Mouse (Mus musculus): ENCODE results near the gene Tfap2a.

The Tfap2a gene

GRCm38 (mm10) chr13:40733542-40734151 is 4.5 kb downstream of the Tfap2a start:
- no peak for DNase-seq

- no peak for DNase-seq
Measured at GRCm38 (mm10) chr13:40732816-40733541, 5.2 kb downstream of the Tfap2a start.

- no peak for DNase-seq
Measured at GRCm38 (mm10) chr13:40732085-40732484, 6.1 kb downstream of the Tfap2a start.

GRCm38 (mm10) chr13:40731179-40731841 is 6.9 kb downstream of the Tfap2a start:
- peak; percentile 58 to 64 for DNase-seq

GRCm38 (mm10) chr13:40730651-40731178 is 7.5 kb downstream of the Tfap2a start:
- peak in 1 of 2 experiments; percentile 17 for DNase-seq

- DNase-seq = no peak
Measured at GRCm38 (mm10) chr13:40729592-40730431, 8.4 kb downstream of the Tfap2a start.

GRCm38 (mm10) chr13:40729037-40729436 is 9.1 kb downstream of the Tfap2a start:
- DNase-seq = no peak

GRCm38 (mm10) chr13:40728626-40728990 is 9.6 kb downstream of the Tfap2a start:
- no peak for DNase-seq

- DNase-seq = no peak
Measured at GRCm38 (mm10) chr13:40727731-40728625, 10.2 kb downstream of the Tfap2a start.

GRCm38 (mm10) chr13:40725924-40726323 is 12.3 kb downstream of the Tfap2a start:
- no peak for DNase-seq

- DNase-seq = no peak
Measured at GRCm38 (mm10) chr13:40723598-40723920, 14.6 kb downstream of the Tfap2a start.

- DNase-seq = peak; percentile 83 to 87
Measured at GRCm38 (mm10) chr13:40722741-40723597, 15.2 kb downstream of the Tfap2a start.

GRCm38 (mm10) chr13:40719741-40720082 is 18.5 kb downstream of the Tfap2a start:
- DNase-seq = no peak

GRCm38 (mm10) chr13:40719066-40719740 is 19.0 kb downstream of the Tfap2a start:
- DNase-seq = peak in 1 of 2 experiments; percentile 29

- DNase-seq = no peak
Measured at GRCm38 (mm10) chr13:40716771-40717716, 21.1 kb downstream of the Tfap2a start.

GRCm38 (mm10) chr13:40714531-40714930 is 23.6 kb downstream of the Tfap2a start:
- no peak for DNase-seq

- no peak for DNase-seq
Measured at GRCm38 (mm10) chr13:40713681-40714080, 24.5 kb downstream of the Tfap2a start.

GRCm38 (mm10) chr13:40713241-40713640 is 24.9 kb downstream of the Tfap2a start:
- no peak for DNase-seq

GRCm38 (mm10) chr13:40712526-40712832 is 25.7 kb downstream of the Tfap2a start:
- no peak for DNase-seq
